Mouse (Mus musculus): Measurements from ENCODE around the gene Mex3a. TPM values are rescaled to one million over a fixed set of nuclear protein-coding genes. Genes with fewer than 3 reads are reported as not detected.

Gene Mex3a
- 0.24 and 0.51 TPM in 2 replicates for polyA plus RNA-seq (2012; rRNA removed; ENCODE audit: low replicate concordance)

DNA sequence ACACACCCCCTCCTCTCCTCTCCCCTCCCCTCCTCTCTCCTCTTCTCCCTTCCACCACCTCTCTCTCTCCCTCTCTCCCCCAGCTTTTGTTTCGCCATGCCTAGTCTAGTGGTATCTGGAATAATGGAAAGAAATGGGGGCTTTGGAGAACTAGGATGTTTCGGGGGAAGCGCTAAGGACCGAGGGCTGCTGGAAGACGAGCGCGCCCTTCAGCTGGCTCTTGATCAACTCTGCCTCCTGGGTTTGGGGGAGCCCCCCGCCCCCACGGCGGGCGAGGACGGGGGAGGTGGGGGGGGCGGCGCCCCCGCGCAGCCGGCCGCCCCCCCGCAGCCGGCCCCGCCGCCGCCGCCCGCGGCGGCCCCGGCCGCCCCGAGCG lies at the start of gene Mex3a:
Gene Mex3a, plus strand, starts transcription at position 97 of the 376 bp plus-strand sequence.

DNA sequence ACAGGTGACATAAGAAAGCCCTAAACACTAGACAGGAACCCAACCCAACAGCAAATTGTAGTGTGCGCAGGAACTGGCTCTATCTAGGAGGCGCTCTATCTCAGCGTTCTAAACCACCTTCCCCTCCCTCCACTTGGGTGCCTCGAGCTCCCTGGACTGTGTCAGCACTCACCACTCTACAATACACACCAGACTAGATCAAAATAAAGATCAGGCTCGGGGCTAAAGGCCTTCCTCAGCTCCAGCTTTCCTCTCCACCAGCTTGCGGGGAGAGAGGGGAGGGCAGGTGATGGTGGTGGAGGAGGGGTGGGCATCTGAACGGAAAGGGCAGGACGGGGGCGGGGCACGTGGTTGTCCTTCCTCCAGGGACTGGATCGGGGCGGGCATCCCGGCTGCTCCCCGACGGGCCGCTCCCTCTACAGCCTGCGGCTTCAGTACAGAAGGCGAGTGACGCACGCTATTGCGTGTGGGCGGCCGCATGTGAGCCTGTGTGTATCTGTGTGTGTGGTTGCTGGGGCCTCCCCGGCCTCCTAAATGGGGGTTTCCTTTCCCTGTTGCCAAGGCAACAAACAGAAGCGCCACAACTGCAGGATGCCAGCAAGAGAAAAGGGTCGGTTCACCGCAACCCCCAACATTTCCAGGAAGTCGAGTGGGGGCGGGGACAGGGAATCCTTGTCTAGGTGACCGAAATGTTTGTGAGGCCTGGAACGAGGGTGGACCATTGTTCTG lies 22.3 kb upstream of the Mex3a start, which contains the start of gene Lmna:
Gene Lmna, minus strand, starts transcription at position 265 of the 729 bp plus-strand sequence.

DNA sequence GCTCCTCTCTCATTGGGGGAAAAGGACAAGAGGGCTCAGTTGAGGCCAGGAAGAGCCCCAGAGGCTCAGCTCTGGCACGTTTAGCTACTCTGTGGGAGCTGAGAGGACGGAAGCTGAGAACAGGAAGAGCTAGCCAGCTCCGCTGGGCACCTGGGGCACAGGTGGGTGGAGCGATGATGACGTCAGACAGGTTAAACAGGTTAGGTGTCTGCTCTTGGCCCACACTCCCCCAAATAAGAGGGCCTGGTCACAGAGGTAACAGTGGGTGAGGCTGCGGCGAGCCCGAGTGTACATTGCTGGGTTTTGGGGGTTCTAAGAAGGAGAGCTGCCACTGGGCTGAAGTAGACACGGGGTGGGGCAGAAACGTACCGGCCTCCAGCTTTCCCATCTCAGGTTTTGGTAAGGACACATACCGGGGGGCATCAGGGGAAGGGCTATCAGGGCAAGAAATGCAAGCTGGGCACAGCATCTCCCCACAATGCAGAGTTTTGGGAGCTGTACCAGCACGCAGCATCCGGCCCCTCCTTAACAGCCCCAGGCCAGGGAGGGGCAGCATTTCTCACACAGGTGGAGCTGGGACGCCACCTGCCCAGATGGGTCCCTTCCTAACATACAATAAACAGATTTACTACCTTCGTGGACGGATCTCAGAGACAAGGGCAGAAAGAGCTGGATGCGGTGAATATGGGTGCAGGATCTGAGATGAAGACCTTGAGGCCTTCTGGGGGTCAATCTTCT lies 16.2 kb downstream of the Mex3a start, which contains the start of gene Rab25:
Gene Rab25, minus strand, starts transcription at position 121 of the 738 bp plus-strand sequence.

DNA sequence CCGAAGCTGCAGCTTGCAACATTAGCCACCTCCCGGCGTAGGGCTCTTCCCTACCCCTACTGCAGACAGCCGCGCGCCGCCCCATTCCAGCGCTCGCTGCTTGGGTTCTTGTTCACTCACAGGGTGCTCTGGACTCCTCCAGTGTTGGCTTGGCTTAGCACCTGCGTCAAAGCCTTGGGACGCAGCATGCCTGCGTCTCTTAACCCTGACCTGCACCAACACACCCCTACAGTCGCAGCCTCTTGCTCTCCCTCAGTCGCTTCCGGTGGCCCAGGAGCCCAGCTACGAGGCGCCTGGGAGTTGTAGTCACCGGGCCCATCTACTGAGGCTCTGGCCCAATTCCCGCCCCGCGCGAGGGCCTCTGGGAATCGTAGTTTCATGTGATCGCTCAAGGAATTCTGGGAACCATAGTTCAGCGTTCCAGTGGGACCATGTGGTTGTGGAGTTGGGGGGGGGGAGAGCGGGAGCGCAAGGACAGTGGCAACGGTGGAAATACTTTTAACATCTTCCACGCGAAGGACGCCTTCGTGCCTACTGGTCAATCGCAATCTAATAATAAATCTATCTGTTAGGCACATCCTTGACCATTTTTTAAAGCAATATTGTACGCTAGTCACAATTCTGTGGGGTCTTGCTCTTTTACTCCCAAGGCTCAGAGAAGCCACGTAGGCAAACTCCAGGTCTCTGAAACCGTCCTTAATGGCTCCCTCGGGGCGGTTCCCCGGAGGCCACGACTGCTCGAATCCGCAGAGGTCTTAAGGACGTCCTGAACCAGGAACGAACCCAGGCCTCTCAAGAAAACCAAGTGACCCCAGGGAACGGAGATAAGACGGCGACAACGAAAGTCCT lies 20.7 kb downstream of the Mex3a start, which contains the start of gene Lamtor2:
Gene Lamtor2, minus strand, starts transcription at position 399 of the 849 bp plus-strand sequence.

DNA sequence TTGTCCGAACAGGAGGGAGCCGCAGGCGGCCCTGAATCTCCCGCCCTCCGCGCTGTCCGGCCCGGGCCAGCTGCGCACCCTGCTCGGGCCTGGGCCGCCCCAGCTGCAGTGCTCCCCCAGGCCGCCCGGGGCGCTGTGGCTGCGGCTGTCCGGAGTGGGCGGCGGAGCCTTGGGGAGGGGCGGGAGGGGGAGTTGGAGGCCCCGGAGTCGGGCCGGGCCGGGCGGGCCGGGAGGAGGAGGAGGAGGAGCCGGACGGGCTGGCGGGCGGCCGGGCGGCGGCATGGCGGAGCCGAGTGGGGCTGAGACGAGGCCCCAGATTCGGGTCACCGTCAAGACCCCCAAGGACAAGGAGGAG lies 21.3 kb downstream of the Mex3a start, which contains the start of gene Ubqln4:
Gene Ubqln4, plus strand, starts transcription at position 234 of the 355 bp plus-strand sequence.

GRCm38 (mm10) chr3:88575540-88575939 lies 43.3 kb downstream of the Mex3a start, which contains the start of gene Ssr2:
Ssr2 (plus strand) TSS chr3:88575876.

Other genes with a start within 250 kb of the Mex3a start
- gene Gm38392, start 245.2 kb upstream of the Mex3a start, polyA plus RNA-seq (2012; rRNA removed; ENCODE audit: low replicate concordance), result not detected in 2 replicates
- gene Tsacc, start 235.4 kb upstream of the Mex3a start, polyA plus RNA-seq (2012; rRNA removed; ENCODE audit: low replicate concordance), result 0.83 and 1.6 TPM in 2 replicates
- gene Cct3, start 235.3 kb upstream of the Mex3a start, polyA plus RNA-seq (2012; rRNA removed; ENCODE audit: low replicate concordance), result 51.1 and 53.1 TPM in 2 replicates
- 130 and 216 TPM in 2 replicates for gene Glmp, start 207.4 kb upstream of the Mex3a start, polyA plus RNA-seq (2012; rRNA removed; ENCODE audit: low replicate concordance)
- 42.5 and 51.7 TPM in 2 replicates for gene Tmem79, start 196.2 kb upstream of the Mex3a start, polyA plus RNA-seq (2012; rRNA removed; ENCODE audit: low replicate concordance)
- gene Smg5, start 196.1 kb upstream of the Mex3a start, polyA plus RNA-seq (2012; rRNA removed; ENCODE audit: low replicate concordance), result 49.4 and 79.7 TPM in 2 replicates
- gene Paqr6, start 167.8 kb upstream of the Mex3a start, polyA plus RNA-seq (2012; rRNA removed; ENCODE audit: low replicate concordance), result 3.5 and 4.6 TPM in 2 replicates
- 3.7 and 5.3 TPM in 2 replicates for gene Bglap3, start 159.7 kb upstream of the Mex3a start, polyA plus RNA-seq (2012; rRNA removed; ENCODE audit: low replicate concordance)
- gene Bglap2, start 153.7 kb upstream of the Mex3a start, polyA plus RNA-seq (2012; rRNA removed; ENCODE audit: low replicate concordance), result 0.92 TPM in 1 of 2 replicates, not detected in the other
- 2.2 and 3.3 TPM in 2 replicates for gene Bglap, start 147.9 kb upstream of the Mex3a start, polyA plus RNA-seq (2012; rRNA removed; ENCODE audit: low replicate concordance)
- 95.3 and 128 TPM in 2 replicates for gene Pmf1, start 122.1 kb upstream of the Mex3a start, polyA plus RNA-seq (2012; rRNA removed; ENCODE audit: low replicate concordance)
- 19.7 and 31.1 TPM in 2 replicates for gene Slc25a44, start 107.3 kb upstream of the Mex3a start, polyA plus RNA-seq (2012; rRNA removed; ENCODE audit: low replicate concordance)
- gene Sema4a, start 71.2 kb upstream of the Mex3a start, polyA plus RNA-seq (2012; rRNA removed; ENCODE audit: low replicate concordance), result 187 and 317 TPM in 2 replicates
- gene Lmna, start 22.4 kb upstream of the Mex3a start, polyA plus RNA-seq (2012; rRNA removed; ENCODE audit: low replicate concordance), result 124 and 179 TPM in 2 replicates
- 189 and 203 TPM in 2 replicates for gene Rab25, start 15.9 kb downstream of the Mex3a start, polyA plus RNA-seq (2012; rRNA removed; ENCODE audit: low replicate concordance)
- 163 and 174 TPM in 2 replicates for gene Lamtor2, start 20.7 kb downstream of the Mex3a start, polyA plus RNA-seq (2012; rRNA removed; ENCODE audit: low replicate concordance)
- 35.6 and 53.0 TPM in 2 replicates for gene Ubqln4, start 21.4 kb downstream of the Mex3a start, polyA plus RNA-seq (2012; rRNA removed; ENCODE audit: low replicate concordance)
- gene Ssr2, start 43.5 kb downstream of the Mex3a start, polyA plus RNA-seq (2012; rRNA removed; ENCODE audit: low replicate concordance), result 198 and 233 TPM in 2 replicates
- gene Arhgef2, start 73.6 kb downstream of the Mex3a start, polyA plus RNA-seq (2012; rRNA removed; ENCODE audit: low replicate concordance), result 67.3 and 80.5 TPM in 2 replicates
- not detected in 2 replicates for gene Rxfp4, start 120.7 kb downstream of the Mex3a start, polyA plus RNA-seq (2012; rRNA removed; ENCODE audit: low replicate concordance)
- 20.1 and 49.6 TPM in 2 replicates for gene Khdc4, start 153.4 kb downstream of the Mex3a start, polyA plus RNA-seq (2012; rRNA removed; ENCODE audit: low replicate concordance)
- 16.2 and 21.1 TPM in 2 replicates for gene Rit1, start 184.4 kb downstream of the Mex3a start, polyA plus RNA-seq (2012; rRNA removed; ENCODE audit: low replicate concordance)
- gene Syt11, start 242.8 kb downstream of the Mex3a start, polyA plus RNA-seq (2012; rRNA removed; ENCODE audit: low replicate concordance), result 1.2 and 1.3 TPM in 2 replicates

Data from duodenum, adult 2 months (tissue).